Mouse (Mus musculus): ENCODE results near the gene Stard13. TPM values are rescaled to one million over a fixed set of nuclear protein-coding genes. Genes with fewer than 3 reads are reported as not detected.

Gene Stard13
- polyA plus RNA-seq, 1 experiment from 2014 or later = 18.0 TPM

DNA sequence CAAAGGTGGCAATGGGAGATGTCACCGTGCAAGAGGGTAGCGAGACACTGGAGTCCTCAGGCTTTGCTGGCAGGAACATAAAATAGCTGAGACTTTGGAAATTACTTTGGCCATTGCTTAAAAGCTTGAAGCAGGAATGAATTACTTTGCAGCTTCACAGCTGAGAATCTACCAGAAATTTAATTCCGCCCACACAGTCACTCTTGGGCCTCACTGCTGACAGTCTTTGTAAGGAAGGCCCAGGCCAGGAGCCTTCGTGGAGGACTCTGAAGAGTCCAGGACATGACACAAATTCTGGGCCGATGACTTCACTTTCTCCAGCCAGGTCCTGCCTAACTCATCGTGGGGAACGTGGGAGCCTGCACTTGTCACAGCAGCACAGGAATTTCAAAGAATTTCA is 211.6 kb downstream of the Stard13 start:
- no peaks in the 10 kb centered on the region for H3K27me3 ChIP-seq
- no peak for ATAC-seq (ENCODE audit: borderline replicate concordance, extremely low read depth, low FRiP score, low TSS enrichment)
- H3K4me1 ChIP-seq = peaks cover 22% of the 10 kb centered on the region; the same call in 1 of the 2 replicates
- H3K9ac ChIP-seq = no peak overlapping the region
- H3K4me2 ChIP-seq = no peak overlapping the region
- 71% methylated on average over 7 of the region's 7 CpGs for WGBS
- H3K9me3 ChIP-seq = no peaks in the 10 kb centered on the region
- H3K4me3 ChIP-seq = no peak overlapping the region
- no peaks in the 10 kb centered on the region for H3K36me3 ChIP-seq
- H3K27ac ChIP-seq = no peak overlapping the region

GRCm38 (mm10) chr5:151020831-151021230 is 212.8 kb downstream of the Stard13 start:
- no peaks in the 10 kb centered on the region for H3K9me3 ChIP-seq
- no peak overlapping the region for H3K9ac ChIP-seq
- 0 out of 2 replicates have a peak overlapping the region, but pooled peaks have one; percentile 6 for H3K27ac ChIP-seq
- H3K4me1 ChIP-seq = peaks cover 21% of the 10 kb centered on the region; the same call in 1 of the 2 replicates
- H3K4me2 ChIP-seq = peak overlapping the region; percentile 13; the same call in 1 of the 2 replicates
- no peak for ATAC-seq (ENCODE audit: borderline replicate concordance, extremely low read depth, low FRiP score, low TSS enrichment)
- no peak overlapping the region for H3K4me3 ChIP-seq
- no peaks in the 10 kb centered on the region for H3K27me3 ChIP-seq
- 70% methylated on average over 14 of the region's 14 CpGs for WGBS
- no peaks in the 10 kb centered on the region for H3K36me3 ChIP-seq

GRCm38 (mm10) chr5:151020031-151020820 is 213.4 kb downstream of the Stard13 start:
- Histone ChIP-seq H3K36me3 (no peaks in the 10 kb centered on the region), H3K27ac (0 out of 2 replicates have a peak overlapping the region, but pooled peaks have one; percentile 6), H3K4me3 (no peak overlapping the region), H3K4me1 (peaks cover 21% of the 10 kb centered on the region; the same call in 1 of the 2 replicates), H3K9ac (no peak overlapping the region), H3K4me2 (peak overlapping the region; percentile 13; the same call in 1 of the 2 replicates), H3K27me3 (no peaks in the 10 kb centered on the region), H3K9me3 (no peaks in the 10 kb centered on the region)
- ATAC-seq (ENCODE audit: borderline replicate concordance, extremely low read depth, low FRiP score, low TSS enrichment) = no peak
- 55% methylated on average over 13 of the region's 13 CpGs for WGBS

GRCm38 (mm10) chr5:151018959-151019358 is 214.7 kb downstream of the Stard13 start:
- 0 out of 2 replicates have a peak, but pooled peaks cover 3% of the 10 kb centered on the region for H3K9me3 ChIP-seq
- no peak overlapping the region for H3K27ac ChIP-seq
- no peak for ATAC-seq (ENCODE audit: borderline replicate concordance, extremely low read depth, low FRiP score, low TSS enrichment)
- no peaks in the 10 kb centered on the region for H3K36me3 ChIP-seq
- no peak overlapping the region for H3K4me2 ChIP-seq
- 42% methylated on average over 5 of the region's 5 CpGs for WGBS
- no peaks in the 10 kb centered on the region for H3K27me3 ChIP-seq
- peaks cover 21% of the 10 kb centered on the region; the same call in 1 of the 2 replicates for H3K4me1 ChIP-seq
- no peak overlapping the region for H3K9ac ChIP-seq
- H3K4me3 ChIP-seq = no peak overlapping the region

DNA sequence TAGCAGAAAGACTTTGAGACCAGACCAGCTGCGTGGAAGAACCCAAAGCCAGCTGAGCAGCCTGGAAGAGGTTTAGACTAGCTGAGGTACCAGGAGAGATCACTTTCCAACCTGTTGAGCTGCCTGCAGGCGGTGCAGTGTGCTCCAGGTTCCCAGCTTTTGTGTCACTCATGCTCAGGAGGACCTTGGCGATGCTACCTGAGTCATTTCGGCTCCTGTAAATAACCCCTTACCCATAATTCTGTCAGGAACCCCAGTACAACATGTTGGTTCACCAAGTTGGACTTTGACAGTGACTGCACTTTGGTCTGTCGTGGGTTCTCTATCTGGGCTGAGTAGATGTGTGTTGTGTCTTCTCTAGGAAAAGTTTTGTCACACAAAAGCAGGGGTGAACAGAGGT is 215.2 kb downstream of the Stard13 start:
- no peak for ATAC-seq (ENCODE audit: borderline replicate concordance, extremely low read depth, low FRiP score, low TSS enrichment)
- H3K4me1 ChIP-seq = peaks cover 18% of the 10 kb centered on the region; the same call in 1 of the 2 replicates
- no peak overlapping the region for H3K4me2 ChIP-seq
- 77% methylated on average over 5 of the region's 5 CpGs for whole genome bisulfite sequencing
- no peak overlapping the region for H3K4me3 ChIP-seq
- 0 out of 2 replicates have a peak, but pooled peaks cover 3% of the 10 kb centered on the region for H3K9me3 ChIP-seq
- H3K27ac ChIP-seq = no peak overlapping the region
- no peaks in the 10 kb centered on the region for H3K27me3 ChIP-seq
- no peak overlapping the region for H3K9ac ChIP-seq
- H3K36me3 ChIP-seq = no peaks in the 10 kb centered on the region

DNA sequence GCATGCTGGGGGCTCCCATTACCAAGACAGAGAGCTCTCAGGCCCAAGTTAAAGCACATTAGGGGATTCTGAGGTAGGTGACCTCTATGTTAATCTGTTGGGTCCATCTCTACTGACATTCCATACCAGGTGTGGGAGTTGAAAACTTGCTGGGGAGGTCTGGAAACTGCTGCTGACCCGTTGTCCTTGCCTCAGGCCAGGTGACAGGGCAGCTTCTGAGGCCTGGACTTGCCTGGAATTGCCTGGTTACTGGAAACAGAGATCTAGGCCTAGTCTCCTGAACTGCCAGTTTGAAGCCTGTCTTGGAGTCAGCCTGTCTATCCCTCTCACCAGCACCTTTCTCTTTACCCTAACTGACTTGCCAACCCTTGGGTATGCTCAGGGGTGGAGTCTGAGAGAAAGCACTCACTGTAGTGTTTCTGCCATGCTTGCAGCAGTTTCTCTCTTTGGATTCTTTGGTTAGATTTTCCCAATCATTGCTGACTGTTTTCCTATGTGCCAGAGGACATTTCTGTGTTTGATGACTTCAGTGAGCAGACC is 229.3 kb downstream of the Stard13 start:
- Histone ChIP-seq H3K4me2 (no peak overlapping the region), H3K4me3 (no peak overlapping the region), H3K9me3 (no peaks in the 10 kb centered on the region), H3K27ac (no peak overlapping the region), H3K27me3 (no peaks in the 10 kb centered on the region), H3K4me1 (no peaks in the 10 kb centered on the region), H3K36me3 (no peaks in the 10 kb centered on the region), H3K9ac (no peak overlapping the region)
- no peak for ATAC-seq (ENCODE audit: borderline replicate concordance, extremely low read depth, low FRiP score, low TSS enrichment)
- WGBS = 63% methylated on average over 1 of the region's 1 CpGs

DNA sequence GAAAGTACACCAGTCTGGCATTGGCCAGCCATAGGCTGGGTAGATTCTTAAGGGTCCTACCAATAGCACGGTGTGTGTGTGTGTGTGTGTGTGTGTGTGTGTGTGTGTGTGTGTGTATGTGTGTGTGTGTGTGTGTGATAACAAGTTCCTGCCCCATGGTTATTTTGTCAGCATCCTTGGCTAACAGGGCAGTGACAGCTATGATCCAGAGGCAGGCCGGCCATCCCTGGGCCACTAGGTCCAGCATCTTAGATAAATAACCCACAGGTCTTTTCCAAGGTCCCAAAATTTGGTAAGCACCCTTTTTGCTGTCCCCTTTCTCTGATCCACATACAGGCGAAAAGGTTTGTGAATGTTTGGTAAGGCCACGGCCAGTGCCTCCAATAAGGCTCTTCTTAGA is 231.6 kb downstream of the Stard13 start:
- no peak for ATAC-seq (ENCODE audit: borderline replicate concordance, extremely low read depth, low FRiP score, low TSS enrichment)
- Histone ChIP-seq H3K27me3 (no peaks in the 10 kb centered on the region), H3K36me3 (no peaks in the 10 kb centered on the region), H3K27ac (no peak overlapping the region), H3K4me1 (no peaks in the 10 kb centered on the region), H3K4me3 (no peak overlapping the region), H3K4me2 (no peak overlapping the region), H3K9me3 (no peaks in the 10 kb centered on the region), H3K9ac (no peak overlapping the region)
- WGBS = 93% methylated on average over 4 of the region's 4 CpGs

DNA sequence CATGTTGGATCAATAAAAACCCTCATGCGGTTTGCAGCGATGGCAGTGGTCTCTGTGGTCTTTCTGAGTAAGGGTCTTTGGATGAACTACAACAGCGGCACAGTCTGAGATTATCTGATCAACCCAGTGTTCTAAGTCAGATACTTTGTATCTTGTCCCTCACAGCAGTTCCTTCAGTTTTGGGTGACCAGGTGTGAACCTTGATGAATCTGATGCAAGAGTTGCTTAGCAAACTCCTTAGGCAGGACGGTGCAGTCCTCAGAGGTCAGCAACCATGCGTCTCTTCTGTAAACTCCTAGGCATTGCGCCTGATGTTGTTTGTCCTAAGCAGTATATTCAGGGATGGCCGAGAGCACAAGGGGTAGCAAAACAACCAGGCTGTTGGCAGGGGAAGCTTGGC is 232.5 kb downstream of the Stard13 start:
- no peak for ATAC-seq (ENCODE audit: borderline replicate concordance, extremely low read depth, low FRiP score, low TSS enrichment)
- Histone ChIP-seq H3K4me3 (no peak overlapping the region), H3K4me2 (no peak overlapping the region), H3K9ac (no peak overlapping the region), H3K27me3 (no peaks in the 10 kb centered on the region), H3K4me1 (no peaks in the 10 kb centered on the region), H3K9me3 (no peaks in the 10 kb centered on the region), H3K27ac (no peak overlapping the region), H3K36me3 (no peaks in the 10 kb centered on the region)
- WGBS = 83% methylated on average over 7 of the region's 7 CpGs

DNA sequence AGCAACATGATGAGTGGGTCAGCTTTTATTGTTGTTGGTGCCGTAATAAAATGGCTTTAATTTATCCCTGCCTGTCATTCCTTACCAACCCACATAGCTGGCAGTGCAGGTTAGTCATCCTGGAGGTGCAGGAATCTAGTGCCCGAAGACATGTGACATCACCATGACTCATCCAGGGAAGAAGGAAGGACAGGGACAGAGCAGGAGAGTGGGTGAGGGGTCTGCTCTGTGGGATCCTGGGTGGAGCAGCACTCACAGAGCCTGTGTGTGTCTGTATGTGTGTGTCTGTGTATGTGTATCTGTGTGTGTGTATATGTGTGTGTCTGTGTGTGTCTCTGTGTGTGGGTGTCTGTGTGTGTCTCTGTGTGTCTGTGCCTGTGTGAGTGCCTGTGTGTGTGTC is 237.1 kb downstream of the Stard13 start:
- Histone ChIP-seq H3K27ac (no peak overlapping the region), H3K27me3 (no peaks in the 10 kb centered on the region), H3K4me3 (no peak overlapping the region), H3K36me3 (no peaks in the 10 kb centered on the region), H3K4me1 (no peaks in the 10 kb centered on the region), H3K9me3 (no peaks in the 10 kb centered on the region), H3K4me2 (no peak overlapping the region), H3K9ac (no peak overlapping the region)
- WGBS = 66% methylated on average over 2 of the region's 2 CpGs
- ATAC-seq (ENCODE audit: borderline replicate concordance, extremely low read depth, low FRiP score, low TSS enrichment) = no peak

- ATAC-seq (ENCODE audit: borderline replicate concordance, extremely low read depth, low FRiP score, low TSS enrichment) = no peak
- H3K36me3 ChIP-seq = no peaks in the 10 kb centered on the region
- no peak overlapping the region for H3K27ac ChIP-seq
- H3K4me1 ChIP-seq = no peaks in the 10 kb centered on the region
- no peak overlapping the region for H3K4me2 ChIP-seq
- no peaks in the 10 kb centered on the region for H3K9me3 ChIP-seq
- H3K27me3 ChIP-seq = no peaks in the 10 kb centered on the region
- WGBS = 90% methylated on average over 7 of the region's 7 CpGs
- H3K4me3 ChIP-seq = no peak overlapping the region
- no peak overlapping the region for H3K9ac ChIP-seq
Observed at GRCm38 (mm10) chr5:150994096-150994495, 239.5 kb downstream of the Stard13 start.
